Mouse (Mus musculus): ENCODE data around the gene Elof1.

GRCm38 (mm10) chr9:22157516-22158265 is 40.7 kb upstream of the Elof1 start:
- TF ChIP-seq EP300 (IDR thresholded peaks at IDR 0.05; ENCODE audit: insufficient read depth, low read depth, low read length): no peak
- TF ChIP-seq POLR2A (IDR thresholded peaks at IDR 0.05; ENCODE audit: insufficient read depth, low read length): no peak

All from ES-Bruce4 (cell line).